ENCODE assay signal across 14 mouse cellular contexts in the genomic region with DNA sequence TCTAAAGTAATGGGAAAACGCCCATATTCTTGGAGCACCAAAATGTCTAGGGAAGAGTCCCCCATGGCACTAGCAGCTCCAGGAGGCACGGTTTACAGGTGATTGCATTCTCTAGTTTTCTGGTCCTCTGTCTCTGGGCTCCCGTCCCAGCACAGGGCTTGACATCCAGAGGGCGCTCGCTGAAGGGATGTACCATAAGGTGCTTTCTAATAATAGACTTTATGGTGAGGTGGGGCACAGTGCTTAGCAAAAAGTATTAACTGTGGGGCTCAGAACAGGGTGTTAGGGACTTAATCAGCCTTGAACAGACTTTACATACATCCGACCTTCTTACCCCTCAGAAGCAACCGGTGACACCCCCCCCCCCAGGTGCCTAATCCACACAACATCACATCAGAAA. TPM values are rescaled to one million over a fixed set of nuclear protein-coding genes. Genes with fewer than 3 reads are reported as not detected.
DNase-seq lines count a peak whose midpoint lies in the region; ATAC-seq and TF ChIP-seq lines count a peak whose summit lies in the region.
"Had no signal": no experiment of that assay in that cellular context is flagged by ENCODE, and none has a peak within 500 bp of the region (broad histone marks: within the 10 kb centered on the region; RNA-seq: fewer than 3 reads in every experiment).

No protein-coding gene starts in this region.

- H3K27ac ChIP-seq in liver, postnatal 0 days (ENCODE audit: low read depth), result no peak overlapping the region
- H3K27ac ChIP-seq in liver, embryonic 12.5 days, result no peak overlapping the region
- H3K27ac ChIP-seq in forebrain, postnatal 0 days (ENCODE audit: low read depth, low read length), result no peak overlapping the region
- H3K27ac ChIP-seq: embryonic facial prominence, embryonic 15.5 days; lung, embryonic 15.5 days had no signal

- H3K27me3 ChIP-seq in liver, postnatal 0 days (ENCODE audit: insufficient read depth, low read length), result no peaks in the 10 kb centered on the region
- H3K27me3 ChIP-seq in liver, embryonic 12.5 days (replicated peaks), result no peaks in the 10 kb centered on the region
- no peaks in the 10 kb centered on the region for H3K27me3 ChIP-seq in forebrain, postnatal 0 days (ENCODE audit: insufficient read depth, low read length)
- H3K27me3 ChIP-seq: embryonic facial prominence, embryonic 15.5 days; lung, embryonic 15.5 days had no signal

- no peak overlapping the region for H3K4me2 ChIP-seq in liver, postnatal 0 days (ENCODE audit: low read depth, low read length)
- no peak overlapping the region for H3K4me2 ChIP-seq in liver, embryonic 12.5 days
- no peak overlapping the region for H3K4me2 ChIP-seq in forebrain, postnatal 0 days (ENCODE audit: low read depth)
- H3K4me2 ChIP-seq: embryonic facial prominence, embryonic 15.5 days; lung, embryonic 15.5 days had no signal

- intact Hi-C loops in heart, postnatal 25 days (cut with DNase I), result loop anchor here (2.0 to 5.0 kb wide), 3 partner anchors 68 to 138 kb away; no protein-coding TSS in a partner anchor

- no peak overlapping the region for H3K9ac ChIP-seq in liver, postnatal 0 days (replicated peaks)
- H3K9ac ChIP-seq in liver, embryonic 12.5 days, result no peak overlapping the region
- H3K9ac ChIP-seq in forebrain, postnatal 0 days, result no peak overlapping the region
- H3K9ac ChIP-seq: embryonic facial prominence, embryonic 15.5 days; lung, embryonic 15.5 days had no signal

- peak; percentile 28 to 64 for DNase-seq in heart, adult 18-20 months
- no peak for DNase-seq in heart, postnatal 25 days (ENCODE audit: low spot score)
- DNase-seq in liver, postnatal 0 days, result no peak
- peak; percentile 41 for DNase-seq in cerebellum, adult 8-10 months
- peak; percentile 14 for DNase-seq in lung, postnatal 25 days (ENCODE audit: low spot score)
- DNase-seq in frontal cortex, postnatal 10 days (ENCODE audit: low spot score in 2 of 2), result no peak
- no peak for DNase-seq in forebrain, postnatal 0 days
- DNase-seq: right cerebral cortex, postnatal 25 days; thymus, adult 2 months had no signal

- peak; percentile 30 for TF ChIP-seq CTCF in liver, postnatal 0 days (IDR thresholded peaks at IDR 0.05; ENCODE audit: low read depth)
- no peak for TF ChIP-seq CTCF in forebrain, postnatal 0 days (IDR thresholded peaks at IDR 0.05; ENCODE audit: low read depth)

- no peak for TF ChIP-seq EP300 in liver, postnatal 0 days (IDR thresholded peaks at IDR 0.05; ENCODE audit: low read depth)

- ATAC-seq in liver, postnatal 0 days, result no peak
- ATAC-seq in liver, embryonic 12.5 days, result no peak
- no peak for ATAC-seq in forebrain, postnatal 0 days
- ATAC-seq: CD4-positive, CD25-positive, alpha-beta regulatory T cell, adult 4 months had no signal

- no peaks in the 10 kb centered on the region for H3K4me1 ChIP-seq in liver, postnatal 0 days (ENCODE audit: insufficient read depth)
- H3K4me1 ChIP-seq in liver, embryonic 12.5 days, result 0 out of 2 replicates have a peak, but pooled peaks cover 3% of the 10 kb centered on the region
- H3K4me1 ChIP-seq in forebrain, postnatal 0 days (ENCODE audit: insufficient read depth), result 0 out of 2 replicates have a peak, but pooled peaks cover 3% of the 10 kb centered on the region
- H3K4me1 ChIP-seq: embryonic facial prominence, embryonic 15.5 days; lung, embryonic 15.5 days had no signal

- no peaks in the 10 kb centered on the region for H3K36me3 ChIP-seq in liver, postnatal 0 days (replicated peaks; ENCODE audit: insufficient read depth, low read length)
- no peaks in the 10 kb centered on the region for H3K36me3 ChIP-seq in liver, embryonic 12.5 days
- H3K36me3 ChIP-seq in forebrain, postnatal 0 days (ENCODE audit: insufficient read depth), result no peaks in the 10 kb centered on the region
- H3K36me3 ChIP-seq: embryonic facial prominence, embryonic 15.5 days; lung, embryonic 15.5 days had no signal

- no peak overlapping the region for H3K4me3 ChIP-seq in liver, postnatal 0 days (ENCODE audit: low read depth, low read length)
- no peak overlapping the region for H3K4me3 ChIP-seq in liver, embryonic 12.5 days
- no peak overlapping the region for H3K4me3 ChIP-seq in forebrain, postnatal 0 days (ENCODE audit: low read depth, low read length)
- H3K4me3 ChIP-seq: embryonic facial prominence, embryonic 15.5 days; lung, embryonic 15.5 days; myocyte had no signal

- H3K9me3 ChIP-seq in liver, postnatal 0 days (ENCODE audit: low read length), result no peaks in the 10 kb centered on the region
- H3K9me3 ChIP-seq in liver, embryonic 12.5 days (replicated peaks), result no peaks in the 10 kb centered on the region
- H3K9me3 ChIP-seq in forebrain, postnatal 0 days (ENCODE audit: low read length), result no peaks in the 10 kb centered on the region
- H3K9me3 ChIP-seq: embryonic facial prominence, embryonic 15.5 days; lung, embryonic 15.5 days had no signal

- 60% methylated on average over 7 of the region's 7 CpGs for WGBS in liver, postnatal 0 days (ENCODE audit: insufficient replicate concordance)
- WGBS in liver, embryonic 12.5 days (ENCODE audit: insufficient replicate concordance), result 60% methylated on average over 7 of the region's 7 CpGs
- 65% methylated on average over 7 of the region's 7 CpGs for WGBS in forebrain, postnatal 0 days

RNA-seq across cellular contexts. Expression of a gene that starts 17.2 kb away (rescaled TPM):
- total RNA-seq in heart, adult 18-20 months (2021), result under 1 TPM in 1 of 2 experiments, not detected in 1; 0.69 TPM
- total RNA-seq in heart, postnatal 25 days (2021), result not detected
- 0.67 and 1.2 TPM in 2 replicates for polyA plus RNA-seq in liver, postnatal 0 days (2015; fragmentation: Nextera tagmentation; extraction: Ambion mirVana)
- polyA plus RNA-seq in liver, embryonic 12.5 days (2016; fragmentation: Nextera tagmentation; extraction: Ambion mirVana), result 0.39 and 0.41 TPM in 2 replicates
- 0.19 and 0.23 TPM in 2 replicates for total RNA-seq in forebrain, postnatal 0 days (2014; rRNA removed)
- polyA plus RNA-seq in forebrain, postnatal 0 days (2015; fragmentation: Nextera tagmentation; extraction: Ambion mirVana), result 0.15 and 0.21 TPM in 2 replicates

RNA-seq across cellular contexts. Expression of a gene that starts 32.6 kb away (rescaled TPM):
- total RNA-seq in heart, adult 18-20 months (2021), result 10 to 100 TPM; 12.0 to 13.8 TPM
- 10 to 100 TPM; 13.9 to 14.3 TPM for total RNA-seq in heart, postnatal 25 days (2021)
- polyA plus RNA-seq in liver, postnatal 0 days (2015; fragmentation: Nextera tagmentation; extraction: Ambion mirVana), result 5.2 and 5.6 TPM in 2 replicates
- 6.9 and 8.0 TPM in 2 replicates for polyA plus RNA-seq in liver, embryonic 12.5 days (2016; fragmentation: Nextera tagmentation; extraction: Ambion mirVana)
- 48.3 and 57.2 TPM in 2 replicates for total RNA-seq in forebrain, postnatal 0 days (2014; rRNA removed)
- polyA plus RNA-seq in forebrain, postnatal 0 days (2015; fragmentation: Nextera tagmentation; extraction: Ambion mirVana), result 39.4 and 49.6 TPM in 2 replicates

Comparison
In these comparisons a context has a peak if more than half of its experiments do, and no peak if none do; other contexts are left out.
1. DNase-seq: peak in heart, adult 18-20 months (2 of 2), cerebellum, adult 8-10 months (single experiment) and lung, postnatal 25 days (single experiment); none in heart, postnatal 25 days (single experiment), liver, postnatal 0 days (single experiment), frontal cortex, postnatal 10 days (0 of 2) and forebrain, postnatal 0 days (single experiment).